Mouse (Mus musculus): ENCODE data around the gene Snap47. TPM values are rescaled to one million over a fixed set of nuclear protein-coding genes. Genes with fewer than 3 reads are reported as not detected.
A peak's percentile ranks its signal among the peaks of the same experiment; 100 is the strongest.

Gene Snap47
- total RNA-seq, 2 experiments from 2014 or later = 34.0 to 37.5 TPM

GRCm38 (mm10) chr11:59428057-59428660 is 22.8 kb downstream of the Snap47 start:
- no peak for DNase-seq
- intact Hi-C loops (cut with DNase I) = no loop called here

- DNase-seq = peak; percentile 27 to 50
These were observed 25.3 kb downstream of the Snap47 start for GRCm38 (mm10) chr11:59425671-59426101.

GRCm38 (mm10) chr11:59423010-59423588 is 27.9 kb downstream of the Snap47 start:
- intact Hi-C loops (cut with DNase I) = loop anchor here (5.0 kb wide), 1 partner anchor 49 kb away; the partner anchor contains the start of gene Zfp867

More at GRCm38 (mm10) chr11:59425671-59426101, 25.3 kb downstream of the Snap47 start:
- intact Hi-C loops (cut with DNase I) = loop anchor here (2.0 kb wide), 1 partner anchor 119 kb away; the partner anchor contains the start of gene Wnt9a

DNA sequence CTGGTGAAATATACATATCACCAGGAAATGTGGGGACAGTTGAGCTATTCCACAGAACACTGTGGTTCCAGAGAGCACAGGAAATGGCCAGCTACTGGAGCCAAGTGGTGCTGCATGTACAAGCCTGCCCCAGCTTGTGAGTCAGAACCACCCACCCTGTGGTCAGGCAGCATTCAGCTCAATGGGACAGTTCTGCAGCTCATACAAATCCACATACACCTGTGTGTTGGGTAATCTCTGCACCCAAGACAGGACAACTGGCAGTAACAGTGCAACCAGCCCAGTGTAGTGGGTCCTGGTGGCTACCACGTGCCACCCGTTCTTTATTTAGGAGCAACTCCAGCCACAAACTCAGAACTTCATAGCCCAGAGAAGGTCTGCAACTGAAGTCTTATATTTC is 29.0 kb downstream of the Snap47 start:
- peak in 1 of 2 experiments; percentile 9 for DNase-seq
- intact Hi-C loops (cut with DNase I) = loop anchor here (5.0 kb wide), 1 partner anchor 50 kb away; the partner anchor contains the start of gene Zfp867

More at GRCm38 (mm10) chr11:59423010-59423588, 27.9 kb downstream of the Snap47 start:
- DNase-seq = no peak

GRCm38 (mm10) chr11:59421436-59421835 is 29.6 kb downstream of the Snap47 start:
- intact Hi-C loops (cut with DNase I) = loop anchor here (5.0 kb wide), 1 partner anchor 51 kb away; the partner anchor contains the start of gene Zfp867
- DNase-seq = peak in 1 of 2 experiments; percentile 14

DNA sequence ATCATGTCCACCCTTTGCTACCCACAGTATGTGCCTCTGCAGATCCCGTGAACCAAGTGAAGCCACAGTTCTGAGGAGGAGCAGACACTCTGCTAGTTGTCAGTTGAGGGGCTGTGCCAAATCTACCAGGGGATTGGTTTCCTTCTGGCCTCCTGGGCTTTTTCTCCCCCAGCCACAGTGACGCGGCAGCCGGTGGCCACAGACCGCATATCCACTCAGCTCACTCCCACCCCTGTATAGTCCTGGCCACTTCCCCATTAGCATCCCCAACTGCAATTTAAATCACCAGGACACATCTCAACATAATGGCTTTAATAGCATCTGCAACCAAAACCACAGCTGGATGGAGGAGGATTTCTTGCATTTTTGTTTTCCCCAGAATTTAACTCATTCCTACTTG is 32.3 kb downstream of the Snap47 start:
- no peak for DNase-seq
- intact Hi-C loops (cut with DNase I) = no loop called here

- intact Hi-C loops (cut with DNase I) = loop anchor here (5.0 kb wide), 1 partner anchor 61 kb away; no protein-coding TSS in a partner anchor
- DNase-seq = no peak
These were observed 37.8 kb downstream of the Snap47 start for GRCm38 (mm10) chr11:59412999-59413863.

DNA sequence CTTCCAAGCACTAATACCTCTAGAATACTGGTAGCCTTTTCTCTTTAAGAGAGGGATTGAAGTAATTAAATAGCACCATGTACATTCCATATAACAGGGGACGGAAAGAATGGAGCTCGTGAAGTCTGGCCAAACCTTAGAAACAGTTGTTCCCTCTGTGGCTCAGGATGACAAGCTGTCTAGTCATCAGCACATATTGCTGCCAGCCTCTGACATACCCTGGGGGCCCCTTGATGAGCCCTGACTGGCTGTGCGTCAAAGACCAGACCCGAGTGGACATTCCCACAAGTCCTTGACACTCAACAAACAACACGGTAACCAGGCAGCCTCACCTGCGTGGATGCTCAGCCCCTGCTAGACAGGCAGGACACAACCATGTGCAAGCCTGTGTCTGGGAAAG is 38.9 kb downstream of the Snap47 start:
- no peak for DNase-seq
- intact Hi-C loops (cut with DNase I) = loop anchor here (5.0 kb wide), 1 partner anchor 60 kb away; no protein-coding TSS in a partner anchor

- intact Hi-C loops (cut with DNase I) = loop anchor here (5.0 kb wide), 1 partner anchor 59 kb away; no protein-coding TSS in a partner anchor
- DNase-seq = no peak
These were observed 40.1 kb downstream of the Snap47 start for GRCm38 (mm10) chr11:59410851-59411250.

- DNase-seq = no peak
- intact Hi-C loops (cut with DNase I) = no loop called here
These were observed 45.2 kb downstream of the Snap47 start for GRCm38 (mm10) chr11:59405761-59406160.

- intact Hi-C loops (cut with DNase I) = no loop called here
- no peak for DNase-seq
These were observed 50.1 kb downstream of the Snap47 start for GRCm38 (mm10) chr11:59400876-59401275.

DNA sequence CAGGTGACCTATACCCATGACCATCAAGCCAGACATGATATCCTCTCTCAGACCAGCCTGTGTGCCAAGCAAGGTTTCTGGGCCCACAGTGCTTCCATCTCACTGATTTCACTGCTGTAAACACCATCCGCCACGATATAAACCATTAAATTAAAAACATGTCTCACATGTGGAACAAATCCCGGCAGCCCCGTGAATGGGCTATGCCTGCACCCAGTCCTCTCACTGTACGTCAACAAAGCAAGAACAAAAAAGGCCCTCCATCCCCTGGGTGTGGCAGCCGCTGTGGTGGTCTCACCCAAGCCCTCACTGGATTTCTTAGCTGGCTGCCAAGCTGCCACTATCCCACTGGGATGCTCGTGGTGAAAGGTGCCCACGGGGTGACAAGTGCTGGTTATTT is 51.2 kb downstream of the Snap47 start:
- DNase-seq = no peak
- intact Hi-C loops (cut with DNase I) = no loop called here

DNA sequence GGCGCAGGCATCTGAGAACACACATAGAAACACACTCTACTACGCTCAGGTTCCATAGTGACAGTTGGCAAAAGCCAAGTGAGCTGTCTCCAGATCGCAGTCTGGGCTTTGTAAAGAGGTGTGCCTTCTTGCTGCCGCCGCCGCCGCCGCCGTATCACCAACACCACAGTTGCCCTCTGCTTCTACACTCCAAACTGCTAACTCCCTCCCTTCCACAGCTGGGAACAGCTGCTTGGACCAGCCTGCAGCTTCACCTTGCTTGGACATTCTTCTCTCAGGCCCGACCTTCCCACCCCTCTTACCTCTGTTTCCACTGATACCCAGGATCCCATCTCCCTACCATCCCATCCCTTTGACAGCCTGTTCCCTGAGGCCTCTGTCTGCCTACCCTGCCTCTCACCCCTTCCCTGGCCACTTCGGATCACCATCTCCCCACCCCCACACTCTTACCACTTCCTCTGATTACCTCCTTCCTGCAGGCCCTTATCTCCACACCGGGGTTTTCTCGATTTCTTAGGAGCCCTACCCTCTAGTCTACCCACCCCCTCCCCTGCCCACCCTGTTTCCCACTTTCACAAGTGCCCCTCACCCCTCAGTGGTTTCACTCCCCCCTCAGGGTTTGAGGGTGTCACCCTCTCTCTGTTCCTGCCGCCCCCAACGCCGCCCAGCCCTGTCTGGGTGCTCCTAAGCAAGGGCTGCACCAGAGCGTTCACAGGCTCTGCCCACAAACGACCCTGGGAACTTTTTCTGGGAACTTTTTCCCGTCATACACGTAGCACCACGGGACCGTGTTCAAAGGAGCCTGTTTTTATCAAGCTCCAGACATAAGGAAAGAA is 53.2 kb downstream of the Snap47 start:
- intact Hi-C loops (cut with DNase I) = no loop called here
- DNase-seq = no peak

DNA sequence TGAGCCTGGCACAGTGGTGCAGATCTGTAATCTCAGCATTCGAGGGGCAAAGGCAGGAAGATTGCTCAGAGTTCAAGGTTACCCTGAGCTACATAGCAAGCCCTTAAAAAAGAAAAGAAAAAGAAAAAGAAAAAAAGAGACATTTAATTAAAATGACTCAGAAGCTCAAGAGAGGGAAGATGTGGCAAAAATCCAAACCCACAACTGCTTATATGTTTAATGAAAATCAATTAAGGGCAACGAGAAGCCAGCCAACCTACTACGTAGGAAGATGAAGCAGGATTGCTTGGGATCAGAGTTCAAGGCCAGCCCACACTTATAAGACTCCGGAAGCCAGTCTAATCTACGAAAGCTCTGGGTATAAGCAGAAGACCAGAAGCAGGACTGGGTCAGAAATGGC is 56.5 kb downstream of the Snap47 start:
- intact Hi-C loops (cut with DNase I) = no loop called here
- no peak for DNase-seq

DNA sequence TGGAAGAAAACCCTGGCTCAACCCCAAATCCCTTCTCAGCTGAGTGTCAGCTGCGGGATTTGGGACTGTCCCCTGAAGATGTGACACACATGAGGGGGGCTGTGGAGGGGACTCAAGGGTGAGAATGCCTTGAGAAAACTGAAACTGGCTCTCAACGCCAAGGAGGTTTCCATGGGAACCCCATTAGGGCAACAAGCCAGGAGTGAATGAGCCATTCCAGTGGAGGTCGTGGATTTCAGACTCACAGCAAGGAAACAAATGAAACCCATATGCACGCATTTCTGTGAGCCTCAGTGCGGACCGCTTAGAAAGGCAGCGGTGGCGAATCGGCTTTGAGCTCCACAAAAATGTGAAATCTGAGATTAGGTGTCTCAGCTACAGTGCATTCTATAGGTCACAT is 57.4 kb downstream of the Snap47 start:
- intact Hi-C loops (cut with DNase I) = no loop called here
- peak; percentile 30 to 53 for DNase-seq

GRCm38 (mm10) chr11:59392300-59392699 is 58.7 kb downstream of the Snap47 start:
- no peak for DNase-seq
- intact Hi-C loops (cut with DNase I) = no loop called here

DNA sequence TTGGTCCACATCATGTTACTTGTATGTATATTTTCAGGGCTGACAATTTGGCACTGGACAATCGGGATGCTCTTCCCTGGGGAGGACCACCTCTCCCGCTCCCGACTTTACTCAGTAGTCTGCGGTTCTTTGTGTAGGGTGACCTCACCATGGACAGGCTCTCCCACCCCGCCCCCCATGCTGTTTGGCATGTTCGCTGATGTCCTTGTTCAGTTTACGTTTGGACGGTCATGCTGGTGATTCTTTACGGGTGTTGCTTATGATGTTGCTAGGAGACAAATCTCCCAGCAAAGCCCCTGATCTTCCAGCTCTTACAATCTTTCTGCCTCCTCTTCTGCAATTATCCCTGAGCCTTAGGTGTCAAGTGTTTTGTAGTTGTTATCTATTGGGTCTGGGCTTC is 60.5 kb downstream of the Snap47 start:
- intact Hi-C loops (cut with DNase I) = no loop called here
- no peak for DNase-seq

DNA sequence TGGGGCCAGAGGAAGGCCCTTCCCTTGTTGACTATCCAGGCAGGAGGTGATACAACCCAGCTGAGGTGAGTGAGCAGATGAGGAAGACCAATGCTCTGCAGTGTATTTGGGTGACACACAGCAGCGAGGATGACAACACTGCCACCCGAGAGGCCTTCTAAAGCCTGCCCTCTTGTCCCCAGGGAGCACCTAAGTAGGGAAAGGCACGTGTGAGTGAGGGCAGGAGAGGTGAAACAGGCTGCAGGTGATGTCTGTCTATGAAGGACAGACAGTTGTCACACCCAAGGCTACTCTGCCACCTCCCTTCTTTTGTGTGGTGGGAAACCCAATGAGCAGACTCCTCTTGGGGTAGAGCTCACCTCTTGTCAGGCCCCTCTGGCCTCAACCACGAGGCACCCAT is 61.4 kb downstream of the Snap47 start:
- intact Hi-C loops (cut with DNase I) = no loop called here
- DNase-seq = no peak

DNA sequence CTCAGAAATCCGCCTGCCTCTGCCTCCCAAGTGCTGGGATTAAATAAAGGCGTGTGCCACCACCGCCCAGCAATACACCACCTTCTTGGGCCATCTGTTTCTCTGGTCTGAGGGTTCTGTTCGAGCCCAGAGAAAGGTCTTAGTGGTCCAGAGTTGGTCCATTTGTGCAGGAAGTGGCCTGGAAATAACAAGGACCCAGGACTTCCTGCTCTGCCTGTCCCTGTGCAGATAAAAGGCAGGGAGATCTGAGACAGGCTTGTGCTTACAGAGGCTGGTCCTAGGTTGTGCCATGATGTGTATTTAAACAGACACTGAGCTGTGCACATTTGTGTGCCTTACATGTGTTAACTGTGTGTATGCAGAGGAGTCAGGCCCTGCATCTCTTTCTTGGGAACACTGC is 62.2 kb downstream of the Snap47 start:
- no peak for DNase-seq
- intact Hi-C loops (cut with DNase I) = no loop called here

DNA sequence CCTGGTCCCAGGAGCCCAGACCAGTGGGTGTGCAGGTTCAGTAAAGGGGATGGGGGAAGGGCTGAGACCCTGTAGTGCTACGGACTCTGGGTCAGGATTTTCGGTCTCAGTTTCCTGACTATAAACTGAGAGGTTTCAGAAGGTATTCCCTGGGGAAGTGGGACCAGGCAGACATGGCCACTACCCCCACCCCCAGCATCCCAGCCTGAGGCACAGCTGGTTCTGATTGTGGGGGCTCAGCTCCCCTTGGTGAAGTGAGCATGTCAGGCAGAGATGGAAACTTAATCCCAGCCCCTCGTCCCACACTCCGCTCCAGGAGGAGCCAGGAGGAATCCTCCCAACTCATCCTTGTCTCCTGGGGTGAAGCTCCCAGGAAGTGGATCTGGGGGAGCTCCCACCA is 63.5 kb downstream of the Snap47 start:
- no peak for DNase-seq
- intact Hi-C loops (cut with DNase I) = no loop called here
